Mouse (Mus musculus): ENCODE measurements at regions not wholly inside any gene's neighbourhood (a gene's known extent, or its start where the extent isn't known, plus 50 kb on each side); places are given as distances from the start of the nearest gene placed in this dataset.

DNA sequence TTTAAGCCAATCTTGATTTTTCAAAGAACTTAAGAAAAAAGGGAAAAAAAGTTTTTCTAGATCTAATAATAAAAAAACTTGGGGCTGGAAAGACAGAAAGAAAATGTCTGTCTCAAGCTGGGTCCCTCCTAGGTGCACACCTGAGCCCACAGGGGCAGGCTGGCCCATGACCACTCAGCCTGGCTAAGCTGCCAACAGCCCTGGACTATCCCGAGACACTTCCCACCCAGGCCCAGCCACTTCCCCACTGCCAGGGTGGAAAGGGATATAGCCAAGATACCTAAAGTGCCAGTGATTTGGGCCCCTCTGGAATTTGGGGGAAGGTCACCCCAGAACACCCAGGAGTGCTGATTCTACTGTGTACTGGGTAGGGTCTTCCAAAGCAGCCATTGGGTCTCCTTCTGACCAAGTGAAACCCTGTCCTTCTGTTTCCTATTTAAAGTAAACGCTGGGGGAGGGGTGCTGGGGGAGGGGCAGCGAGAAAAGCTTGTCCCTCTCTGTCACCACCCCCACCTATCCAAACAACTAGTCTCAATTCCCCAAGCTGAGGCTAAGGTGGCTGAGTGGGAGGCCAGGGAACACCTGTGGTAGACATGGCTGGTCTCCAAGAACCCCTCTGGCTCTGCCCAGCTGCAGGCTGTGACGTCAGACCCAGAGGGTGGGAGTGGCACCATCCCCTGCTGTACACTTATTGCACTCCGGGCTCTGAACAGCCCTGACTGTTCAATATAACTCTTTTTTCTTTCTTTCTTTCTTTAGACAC lies 62.6 kb downstream of the Mcfd2 start:
- TF ChIP-seq MYOG (IDR thresholded peaks at IDR 0.05; ENCODE audit: control insufficient read depth in 1 of 3, insufficient read depth in 1 of 3, insufficient read length in 2 of 3, low read depth in 2 of 3) = peak in 1 of 3 experiments; percentile 33
- no peak for TF ChIP-seq SRF (IDR thresholded peaks at IDR 0.05; ENCODE audit: control insufficient read depth, insufficient read length, low read depth)
- TF ChIP-seq E2F4 (IDR thresholded peaks at IDR 0.05; ENCODE audit: insufficient read depth) = no peak
- TF ChIP-seq MYOD1 (IDR thresholded peaks at IDR 0.05; ENCODE audit: control insufficient read depth in 1 of 3, insufficient read length in 2 of 3, low read depth in 2 of 3) = peak in 2 of 3 experiments; percentile 12 to 65
- no peak for TF ChIP-seq REST (IDR thresholded peaks at IDR 0.05; ENCODE audit: insufficient read depth, insufficient read length)
- H3K36me3 ChIP-seq (ENCODE audit: control insufficient read depth, insufficient read depth) = no peaks in the 10 kb centered on the region
- H3K27me3 ChIP-seq (ENCODE audit: control insufficient read depth, insufficient read depth, insufficient read length) = no peaks in the 10 kb centered on the region
- no peak overlapping the region for H3K4me3 ChIP-seq
- H3K4me2 ChIP-seq (ENCODE audit: low read depth) = peak overlapping the region; percentile 78
- no peaks in the 10 kb centered on the region for H3K79me2 ChIP-seq (ENCODE audit: control insufficient read depth, insufficient read depth)
- no peak overlapping the region for H3ac ChIP-seq (ENCODE audit: control insufficient read depth, insufficient read length)

DNA sequence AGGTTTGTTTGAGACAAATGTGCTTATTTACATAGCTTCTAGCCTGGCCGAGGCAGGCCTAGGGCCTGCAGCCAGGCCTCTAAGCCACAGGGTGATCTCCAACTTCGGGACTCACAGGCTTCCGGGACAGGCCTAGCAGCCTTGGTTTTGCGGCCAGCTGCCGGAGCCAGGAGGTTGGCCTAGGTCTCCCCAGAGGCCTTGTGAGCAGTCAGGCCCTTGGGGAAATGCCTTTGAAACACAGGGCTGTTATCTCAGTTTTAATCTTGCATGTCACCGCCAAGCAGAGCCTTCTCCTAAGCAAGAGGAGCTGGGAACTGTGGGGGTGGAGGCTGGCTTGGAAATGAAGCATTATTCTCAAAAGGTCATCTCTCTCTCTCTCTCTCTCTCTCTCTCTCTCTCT lies 63.2 kb downstream of the Mcfd2 start:
- H3K4me2 ChIP-seq (ENCODE audit: low read depth) = peak overlapping the region; percentile 78
- no peaks in the 10 kb centered on the region for H3K27me3 ChIP-seq (ENCODE audit: control insufficient read depth, insufficient read depth, insufficient read length)
- H3K36me3 ChIP-seq (ENCODE audit: control insufficient read depth, insufficient read depth) = no peaks in the 10 kb centered on the region
- H3ac ChIP-seq (ENCODE audit: control insufficient read depth, insufficient read length) = no peak overlapping the region
- peak in 2 of 3 experiments; percentile 28 to 78 for TF ChIP-seq MYOG (IDR thresholded peaks at IDR 0.05; ENCODE audit: control insufficient read depth in 1 of 3, insufficient read depth in 1 of 3, insufficient read length in 2 of 3, low read depth in 2 of 3)
- no peak for TF ChIP-seq POLR2AphosphoS2 (IDR thresholded peaks at IDR 0.05; ENCODE audit: insufficient read length, low read depth)
- TF ChIP-seq USF1 (IDR thresholded peaks at IDR 0.05; ENCODE audit: low read depth) = no peak
- TF ChIP-seq E2F4 (IDR thresholded peaks at IDR 0.05; ENCODE audit: insufficient read depth) = no peak
- TF ChIP-seq CEBPB (IDR thresholded peaks at IDR 0.05; ENCODE audit: insufficient read depth, poor library complexity, severe bottlenecking) = no peak
- TF ChIP-seq MYOD1 (IDR thresholded peaks at IDR 0.05; ENCODE audit: control insufficient read depth in 1 of 3, insufficient read length in 2 of 3, low read depth in 2 of 3) = peak in 2 of 3 experiments; percentile 39 to 42
- no peak for TF ChIP-seq SRF (IDR thresholded peaks at IDR 0.05; ENCODE audit: control insufficient read depth, insufficient read length, low read depth)
- TF ChIP-seq TCF12 (IDR thresholded peaks at IDR 0.05; ENCODE audit: insufficient read depth, poor library complexity, severe bottlenecking) = peak; percentile 32
- no peak for TF ChIP-seq TCF3 (IDR thresholded peaks at IDR 0.05; ENCODE audit: insufficient read length, low read depth)
- TF ChIP-seq REST (IDR thresholded peaks at IDR 0.05; ENCODE audit: insufficient read depth, insufficient read length) = no peak
- no peak for TF ChIP-seq POLR2A (IDR thresholded peaks at IDR 0.05; ENCODE audit: insufficient read length, low read depth)
- TF ChIP-seq MAX (IDR thresholded peaks at IDR 0.05; ENCODE audit: low read depth) = no peak
- H3K4me3 ChIP-seq = no peak overlapping the region
- no peaks in the 10 kb centered on the region for H3K79me2 ChIP-seq (ENCODE audit: control insufficient read depth, insufficient read depth)

DNA sequence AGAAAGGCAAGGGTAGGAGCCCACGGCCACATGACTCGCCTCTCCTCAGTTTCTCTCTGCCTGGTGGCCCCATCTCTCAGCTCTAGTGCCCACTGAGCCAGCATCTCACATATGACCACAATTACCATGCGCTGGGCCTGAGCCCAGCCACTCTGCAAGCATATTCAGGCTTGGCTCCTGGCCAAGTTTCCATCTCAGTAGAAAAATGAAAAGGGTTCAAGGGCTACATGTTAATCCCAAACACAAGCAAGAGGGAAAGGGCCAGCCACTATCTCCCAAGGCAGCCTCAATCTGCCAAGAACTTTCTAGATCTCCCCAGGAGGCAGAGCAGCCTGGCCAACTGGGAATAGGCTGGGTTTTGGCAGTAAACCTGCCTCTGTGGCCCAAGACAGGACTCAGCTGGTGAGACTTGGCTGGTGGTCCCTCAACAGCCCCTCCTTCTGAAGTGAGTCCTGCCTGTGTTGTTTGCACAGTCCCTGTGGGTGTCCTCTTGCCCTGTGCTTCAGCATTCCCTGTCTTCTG lies 65.0 kb downstream of the Mcfd2 start:
- no peak overlapping the region for H3K4me3 ChIP-seq
- TF ChIP-seq USF1 (IDR thresholded peaks at IDR 0.05; ENCODE audit: low read depth) (peak; percentile 20), MYOD1 (IDR thresholded peaks at IDR 0.05; ENCODE audit: control insufficient read depth in 1 of 3, insufficient read length in 2 of 3, low read depth in 2 of 3) (no peak)
- no peaks in the 10 kb centered on the region for H3K36me3 ChIP-seq (ENCODE audit: control insufficient read depth, insufficient read depth)
- H3K4me2 ChIP-seq (ENCODE audit: low read depth) = peak overlapping the region; percentile 31
- H3ac ChIP-seq (ENCODE audit: control insufficient read depth, insufficient read length) = no peak overlapping the region
- H3K79me2 ChIP-seq (ENCODE audit: control insufficient read depth, insufficient read depth) = no peaks in the 10 kb centered on the region
- no peaks in the 10 kb centered on the region for H3K27me3 ChIP-seq (ENCODE audit: control insufficient read depth, insufficient read depth, insufficient read length)

DNA sequence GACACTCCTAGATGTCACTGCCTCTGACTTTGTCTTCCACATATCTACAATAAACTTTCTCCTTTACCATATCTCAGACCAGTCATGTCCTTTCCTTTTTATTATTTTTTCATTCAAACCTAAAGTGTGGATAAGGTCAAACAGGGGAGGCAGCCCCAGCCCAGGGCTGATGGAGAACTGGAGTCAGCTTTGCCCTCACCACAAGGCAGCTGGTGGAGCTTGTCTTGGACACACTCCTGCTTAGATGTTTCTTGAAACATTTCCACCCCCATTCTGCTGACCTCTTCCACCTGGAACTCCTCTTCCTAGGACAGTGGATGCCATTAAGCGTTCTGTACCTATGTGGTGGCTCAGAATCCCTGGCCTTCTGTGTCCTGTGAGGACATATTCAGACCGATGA lies 65.6 kb downstream of the Mcfd2 start:
- no peaks in the 10 kb centered on the region for H3K36me3 ChIP-seq (ENCODE audit: control insufficient read depth, insufficient read depth)
- H3K4me3 ChIP-seq = no peak overlapping the region
- H3K79me2 ChIP-seq (ENCODE audit: control insufficient read depth, insufficient read depth) = no peaks in the 10 kb centered on the region
- H3ac ChIP-seq (ENCODE audit: control insufficient read depth, insufficient read length) = no peak overlapping the region
- H3K27me3 ChIP-seq (ENCODE audit: control insufficient read depth, insufficient read depth, insufficient read length) = no peaks in the 10 kb centered on the region
- no peak for TF ChIP-seq MYOG (IDR thresholded peaks at IDR 0.05; ENCODE audit: control insufficient read depth in 1 of 3, insufficient read depth in 1 of 3, insufficient read length in 2 of 3, low read depth in 2 of 3)
- TF ChIP-seq MYOD1 (IDR thresholded peaks at IDR 0.05; ENCODE audit: control insufficient read depth in 1 of 3, insufficient read length in 2 of 3, low read depth in 2 of 3) = peak in 2 of 3 experiments; percentile 59 to 62
- peak overlapping the region; percentile 31 for H3K4me2 ChIP-seq (ENCODE audit: low read depth)

DNA sequence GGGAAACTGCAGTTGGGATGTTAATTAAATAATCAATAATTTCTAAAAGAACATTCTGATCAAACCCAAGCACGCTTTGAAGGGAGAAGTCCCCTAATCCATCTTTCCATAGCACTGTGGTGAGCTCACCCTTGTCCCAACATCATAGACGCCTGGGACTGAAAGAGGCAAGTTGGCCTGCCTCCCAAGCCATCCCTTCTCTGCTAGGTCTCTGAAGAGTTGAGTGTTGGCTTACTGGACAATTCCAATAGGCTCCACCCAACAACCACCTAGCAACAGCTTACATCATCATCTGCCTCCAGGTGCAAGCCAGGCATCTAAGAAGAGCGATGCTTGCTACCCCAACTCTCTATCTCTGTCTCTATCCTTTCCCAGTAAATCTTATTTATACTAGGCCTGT lies 66.6 kb downstream of the Mcfd2 start:
- Histone ChIP-seq H3K4me2 (ENCODE audit: low read depth) (no peak overlapping the region), H3K27me3 (ENCODE audit: control insufficient read depth, insufficient read depth, insufficient read length) (no peaks in the 10 kb centered on the region), H3K79me2 (ENCODE audit: control insufficient read depth, insufficient read depth) (no peaks in the 10 kb centered on the region), H3K4me3 (no peak overlapping the region), H3ac (ENCODE audit: control insufficient read depth, insufficient read length) (no peak overlapping the region), H3K36me3 (ENCODE audit: control insufficient read depth, insufficient read depth) (no peaks in the 10 kb centered on the region)
- no peak for TF ChIP-seq E2F4 (IDR thresholded peaks at IDR 0.05; ENCODE audit: insufficient read depth)
- no peak for TF ChIP-seq POLR2AphosphoS2 (IDR thresholded peaks at IDR 0.05; ENCODE audit: insufficient read length, low read depth)
- TF ChIP-seq MAX (IDR thresholded peaks at IDR 0.05; ENCODE audit: low read depth) = no peak
- no peak for TF ChIP-seq TCF12 (IDR thresholded peaks at IDR 0.05; ENCODE audit: insufficient read depth, poor library complexity, severe bottlenecking)
- TF ChIP-seq MYOG (IDR thresholded peaks at IDR 0.05; ENCODE audit: control insufficient read depth in 1 of 3, insufficient read depth in 1 of 3, insufficient read length in 2 of 3, low read depth in 2 of 3) = no peak
- TF ChIP-seq USF1 (IDR thresholded peaks at IDR 0.05; ENCODE audit: low read depth) = no peak

Measured in myocyte (in vitro differentiated cells).